32 mouse cellular contexts compared by ENCODE assay signal in the genomic region with DNA sequence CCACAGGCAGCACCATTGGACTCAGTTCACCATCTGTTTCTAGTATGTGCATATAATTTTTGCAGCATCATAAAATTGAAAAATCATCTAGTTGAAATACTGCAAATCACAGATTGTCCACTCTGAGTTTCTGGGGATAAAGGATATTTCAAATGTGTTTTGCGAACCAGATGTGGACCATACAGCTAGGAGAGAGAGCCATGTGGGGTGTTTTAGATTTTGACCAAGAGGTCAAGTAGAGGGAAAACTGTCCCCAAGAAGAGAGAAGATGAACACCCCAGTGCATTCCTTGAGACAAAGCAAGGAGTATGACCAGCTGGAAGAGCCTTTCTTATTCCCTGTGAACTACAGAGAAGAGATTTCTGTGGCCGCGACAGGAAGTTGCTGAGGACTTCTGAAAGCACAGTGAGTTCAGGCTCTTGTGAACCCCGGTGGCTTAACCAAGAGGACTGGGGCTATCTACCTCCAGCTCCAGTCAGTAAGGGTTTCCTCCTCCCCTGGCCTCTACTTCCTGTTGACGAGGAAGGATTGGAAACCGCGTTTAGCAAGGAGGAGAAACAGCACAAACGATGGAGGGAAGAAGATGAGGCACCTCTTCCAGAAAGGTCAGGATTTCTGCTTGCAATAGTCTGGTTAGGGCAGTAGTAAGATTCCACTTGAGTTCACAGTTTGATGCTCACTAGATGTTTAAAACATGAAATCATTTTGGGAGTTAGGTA. TPM values are rescaled to one million over a fixed set of nuclear protein-coding genes. Genes with fewer than 3 reads are reported as not detected.
DNase-seq lines count a peak whose midpoint lies in the region; ATAC-seq and TF ChIP-seq lines count a peak whose summit lies in the region.
"Had no signal": no experiment of that assay in that cellular context is flagged by ENCODE, and none has a peak within 500 bp of the region (broad histone marks: within the 10 kb centered on the region; RNA-seq: fewer than 3 reads in every experiment).

No protein-coding gene starts in this region.

- TF ChIP-seq EP300 in stomach, postnatal 0 days (optimal IDR thresholded peaks at IDR 0.05): no peak

- no peaks in the 10 kb centered on the region for H3K27me3 ChIP-seq in intestine, embryonic 14.5 days (replicated peaks; ENCODE audit: control insufficient read depth, insufficient read depth, low read length)
- H3K27me3 ChIP-seq in intestine, embryonic 16.5 days (replicated peaks; ENCODE audit: control insufficient read depth, insufficient read depth, low read length): no peaks in the 10 kb centered on the region
- H3K27me3 ChIP-seq in stomach, embryonic 15.5 days (replicated peaks): no peaks in the 10 kb centered on the region
- H3K27me3 ChIP-seq in stomach, postnatal 0 days (ENCODE audit: control insufficient read depth, insufficient read depth, low read length): no peaks in the 10 kb centered on the region
- no peaks in the 10 kb centered on the region for H3K27me3 ChIP-seq in midbrain, postnatal 0 days (ENCODE audit: insufficient read depth, low read length)
- H3K27me3 ChIP-seq: CH12.LX; embryonic facial prominence, embryonic 12.5 days; forebrain, embryonic 15.5 days; heart, embryonic 13.5 days; hindbrain, embryonic 15.5 days; intestine, embryonic 15.5 days; midbrain, embryonic 15.5 days; neural tube, embryonic 12.5 days had no signal

- H3K4me2 ChIP-seq in intestine, embryonic 14.5 days (ENCODE audit: low read length): no peak overlapping the region
- H3K4me2 ChIP-seq in intestine, embryonic 16.5 days (ENCODE audit: low read depth, low read length): no peak overlapping the region
- H3K4me2 ChIP-seq in stomach, embryonic 15.5 days: no peak overlapping the region
- no peak overlapping the region for H3K4me2 ChIP-seq in stomach, postnatal 0 days (replicated peaks; ENCODE audit: low read depth)
- no peak overlapping the region for H3K4me2 ChIP-seq in midbrain, postnatal 0 days (ENCODE audit: low read depth, low read length, poor library complexity, severe bottlenecking)
- H3K4me2 ChIP-seq: embryonic facial prominence, embryonic 12.5 days; forebrain, embryonic 15.5 days; heart, embryonic 13.5 days; hindbrain, embryonic 15.5 days; intestine, embryonic 15.5 days; midbrain, embryonic 15.5 days; neural tube, embryonic 12.5 days had no signal

- DNase-seq in intestine, embryonic 14.5 days (ENCODE audit: low spot score): no peak
- no peak for DNase-seq in stomach, postnatal 0 days (ENCODE audit: low spot score)
- DNase-seq in midbrain, postnatal 0 days (ENCODE audit: low spot score): no peak
- DNase-seq: adrenal gland, postnatal 10 days; cerebellum, adult 9-10 months; cerebellum, postnatal 36 days; embryo, embryonic 11 days; gastrocnemius, postnatal 25 days; heart, adult 2 months; layer of hippocampus, postnatal 36 days; left cerebral cortex, postnatal 4 days; liver; lung, adult 2 months; lung, postnatal 10 days; thymus, adult 18-20 months; thymus, postnatal 25 days had no signal

- no peak overlapping the region for H3K9ac ChIP-seq in intestine, embryonic 14.5 days (ENCODE audit: low read length)
- no peak overlapping the region for H3K9ac ChIP-seq in intestine, embryonic 16.5 days (ENCODE audit: low read depth, low read length)
- H3K9ac ChIP-seq in stomach, embryonic 15.5 days: no peak overlapping the region
- no peak overlapping the region for H3K9ac ChIP-seq in stomach, postnatal 0 days (ENCODE audit: low read length)
- no peak overlapping the region for H3K9ac ChIP-seq in midbrain, postnatal 0 days (replicated peaks; ENCODE audit: low read length, poor library complexity, severe bottlenecking)
- H3K9ac ChIP-seq: embryonic facial prominence, embryonic 12.5 days; forebrain, embryonic 15.5 days; heart, embryonic 13.5 days; hindbrain, embryonic 15.5 days; intestine, embryonic 15.5 days; liver, embryonic 14.5 days; midbrain, embryonic 15.5 days; neural tube, embryonic 12.5 days had no signal

- ATAC-seq in intestine, embryonic 14.5 days (replicated peaks; ENCODE audit: low FRiP score, low TSS enrichment, low read depth): no peak
- ATAC-seq in intestine, embryonic 16.5 days: no peak
- no peak for ATAC-seq in stomach, embryonic 15.5 days (ENCODE audit: insufficient read depth, low FRiP score, low read depth)
- no peak for ATAC-seq in stomach, postnatal 0 days (ENCODE audit: low FRiP score, low TSS enrichment)
- ATAC-seq in megakaryocyte progenitor cell, adult 5-6 weeks (replicated peaks; ENCODE audit: poor library complexity): 0 out of 2 replicates have a peak, but pooled peaks have one; percentile 39
- ATAC-seq in midbrain, postnatal 0 days (ENCODE audit: low FRiP score): no peak
- no peak for ATAC-seq in erythroblast, adult 5-6 weeks (replicated peaks; ENCODE audit: low FRiP score, poor library complexity, severe bottlenecking)
- ATAC-seq: forebrain, embryonic 15.5 days; intestine, embryonic 15.5 days; midbrain, embryonic 15.5 days had no signal

- no peaks in the 10 kb centered on the region for H3K9me3 ChIP-seq in intestine, embryonic 14.5 days (ENCODE audit: control insufficient read depth, low read length)
- H3K9me3 ChIP-seq in intestine, embryonic 16.5 days (ENCODE audit: control insufficient read depth, low read length): no peaks in the 10 kb centered on the region
- H3K9me3 ChIP-seq in stomach, embryonic 15.5 days: no peaks in the 10 kb centered on the region
- H3K9me3 ChIP-seq in stomach, postnatal 0 days (ENCODE audit: control insufficient read depth, low read length): no peaks in the 10 kb centered on the region
- H3K9me3 ChIP-seq in midbrain, postnatal 0 days (ENCODE audit: low read length): no peaks in the 10 kb centered on the region
- H3K9me3 ChIP-seq: embryonic facial prominence, embryonic 12.5 days; forebrain, embryonic 10.5 days; forebrain, embryonic 15.5 days; heart, embryonic 13.5 days; hindbrain, embryonic 10.5 days; hindbrain, embryonic 15.5 days; intestine, embryonic 15.5 days; midbrain, embryonic 15.5 days; neural tube, embryonic 12.5 days had no signal

- no peak for TF ChIP-seq CTCF in stomach, postnatal 0 days (IDR thresholded peaks at IDR 0.05; ENCODE audit: low read depth)
- no peak for TF ChIP-seq CTCF in midbrain, postnatal 0 days (IDR thresholded peaks at IDR 0.05)

- no peaks in the 10 kb centered on the region for H3K36me3 ChIP-seq in intestine, embryonic 14.5 days (ENCODE audit: control insufficient read depth, insufficient read depth, low read length)
- no peaks in the 10 kb centered on the region for H3K36me3 ChIP-seq in intestine, embryonic 16.5 days (ENCODE audit: control insufficient read depth, insufficient read depth, low read length)
- no peaks in the 10 kb centered on the region for H3K36me3 ChIP-seq in stomach, embryonic 15.5 days
- no peaks in the 10 kb centered on the region for H3K36me3 ChIP-seq in stomach, postnatal 0 days (ENCODE audit: control insufficient read depth, insufficient read depth, low read length)
- no peaks in the 10 kb centered on the region for H3K36me3 ChIP-seq in midbrain, postnatal 0 days (ENCODE audit: insufficient read depth, low read length)
- H3K36me3 ChIP-seq: embryonic facial prominence, embryonic 12.5 days; forebrain, embryonic 10.5 days; forebrain, embryonic 15.5 days; heart, embryonic 13.5 days; hindbrain, embryonic 10.5 days; hindbrain, embryonic 15.5 days; intestine, embryonic 15.5 days; midbrain, embryonic 15.5 days; neural tube, embryonic 12.5 days had no signal

- no peak overlapping the region for H3K4me3 ChIP-seq in intestine, embryonic 14.5 days (ENCODE audit: low read depth, low read length)
- H3K4me3 ChIP-seq in intestine, embryonic 16.5 days (ENCODE audit: low read length): no peak overlapping the region
- no peak overlapping the region for H3K4me3 ChIP-seq in stomach, embryonic 15.5 days (replicated peaks)
- H3K4me3 ChIP-seq in stomach, postnatal 0 days (ENCODE audit: low read depth, low read length): no peak overlapping the region
- no peak overlapping the region for H3K4me3 ChIP-seq in midbrain, postnatal 0 days (ENCODE audit: low read depth, low read length)
- H3K4me3 ChIP-seq: embryonic facial prominence, embryonic 12.5 days; forebrain, embryonic 10.5 days; forebrain, embryonic 15.5 days; heart, adult 2 months; heart, embryonic 13.5 days; hindbrain, embryonic 10.5 days; hindbrain, embryonic 15.5 days; intestine, embryonic 15.5 days; midbrain, embryonic 15.5 days; neural tube, embryonic 12.5 days had no signal

- 56% methylated on average over 8 of the region's 8 CpGs for WGBS in intestine, embryonic 14.5 days
- 56% methylated on average over 8 of the region's 8 CpGs for WGBS in intestine, embryonic 16.5 days
- WGBS in stomach, embryonic 15.5 days: 54% methylated on average over 8 of the region's 8 CpGs
- whole genome bisulfite sequencing in stomach, postnatal 0 days: 48% methylated on average over 8 of the region's 8 CpGs
- 85% methylated on average over 8 of the region's 8 CpGs for WGBS in midbrain, postnatal 0 days

- H3K4me1 ChIP-seq in intestine, embryonic 14.5 days (replicated peaks; ENCODE audit: control insufficient read depth, insufficient read depth, low read length): peaks cover 5% of the 10 kb centered on the region; the same call in 1 of the 2 replicates
- H3K4me1 ChIP-seq in intestine, embryonic 16.5 days (ENCODE audit: control insufficient read depth, insufficient read depth, low read length): no peaks in the 10 kb centered on the region
- no peaks in the 10 kb centered on the region; the same call in 1 of the 2 replicates for H3K4me1 ChIP-seq in stomach, embryonic 15.5 days
- no peaks in the 10 kb centered on the region for H3K4me1 ChIP-seq in stomach, postnatal 0 days (replicated peaks; ENCODE audit: control insufficient read depth, insufficient read depth)
- H3K4me1 ChIP-seq in midbrain, postnatal 0 days (ENCODE audit: insufficient read depth, low read length): no peaks in the 10 kb centered on the region
- H3K4me1 ChIP-seq: embryonic facial prominence, embryonic 12.5 days; forebrain, embryonic 10.5 days; forebrain, embryonic 15.5 days; hindbrain, embryonic 10.5 days; hindbrain, embryonic 15.5 days; midbrain, embryonic 15.5 days; neural tube, embryonic 12.5 days had no signal

- peak overlapping the region; percentile 22; the same call in 1 of the 2 replicates for H3K27ac ChIP-seq in intestine, embryonic 14.5 days (ENCODE audit: low read depth)
- H3K27ac ChIP-seq in intestine, embryonic 16.5 days (ENCODE audit: low read length): no peak overlapping the region
- H3K27ac ChIP-seq in stomach, embryonic 15.5 days: 0 out of 2 replicates have a peak overlapping the region, but pooled peaks have one; percentile 13
- no peak overlapping the region for H3K27ac ChIP-seq in stomach, postnatal 0 days (replicated peaks)
- no peak overlapping the region for H3K27ac ChIP-seq in midbrain, postnatal 0 days (ENCODE audit: low read depth, low read length)
- H3K27ac ChIP-seq: embryonic facial prominence, embryonic 12.5 days; forebrain, embryonic 10.5 days; forebrain, embryonic 15.5 days; heart, adult 2 months; heart, embryonic 13.5 days; hindbrain, embryonic 10.5 days; hindbrain, embryonic 15.5 days; intestine, embryonic 15.5 days; liver, embryonic 14.5 days; macrophage; midbrain, embryonic 15.5 days; neural tube, embryonic 12.5 days had no signal

RNA-seq across cellular contexts. Expression of a gene that starts 46.4 kb away (rescaled TPM):
- polyA plus RNA-seq in intestine, embryonic 14.5 days (2014; fragmentation: Nextera tagmentation; extraction: Ambion mirVana): 13.1 and 16.5 TPM in 2 replicates
- 15.7 and 15.8 TPM in 2 replicates for polyA plus RNA-seq in intestine, embryonic 16.5 days (2015; fragmentation: Nextera tagmentation; extraction: Ambion mirVana)
- 11.9 and 15.1 TPM in 2 replicates for polyA plus RNA-seq in stomach, embryonic 15.5 days (2015; fragmentation: Nextera tagmentation; extraction: Ambion mirVana)
- 9.9 and 10.4 TPM in 2 replicates for polyA plus RNA-seq in stomach, postnatal 0 days (2015; fragmentation: Nextera tagmentation; extraction: Ambion mirVana)
- 8.4 and 10.7 TPM in 2 replicates for total RNA-seq in megakaryocyte progenitor cell, adult 5-6 weeks (2015)
- 7.7 and 11.7 TPM in 2 replicates for total RNA-seq in megakaryocyte progenitor cell, adult 5-6 weeks (2017)
- total RNA-seq in midbrain, postnatal 0 days (2014; rRNA removed): 10.5 and 10.6 TPM in 2 replicates
- polyA plus RNA-seq in midbrain, postnatal 0 days (2015; fragmentation: Nextera tagmentation; extraction: Ambion mirVana): 6.7 and 8.0 TPM in 2 replicates
- total RNA-seq in erythroblast, adult 5-6 weeks (2015; ENCODE audit: low replicate concordance): 5.4 and 6.5 TPM in 2 replicates
- total RNA-seq in erythroblast, adult 5-6 weeks (2017; ENCODE audit: low replicate concordance): 2.1 and 2.4 TPM in 2 replicates

RNA-seq across cellular contexts. Expression of a gene that starts 46.4 kb away (rescaled TPM):
- 599 and 621 TPM in 2 replicates for polyA plus RNA-seq in intestine, embryonic 14.5 days (2014; fragmentation: Nextera tagmentation; extraction: Ambion mirVana)
- polyA plus RNA-seq in intestine, embryonic 16.5 days (2015; fragmentation: Nextera tagmentation; extraction: Ambion mirVana): 415 and 467 TPM in 2 replicates
- 457 and 489 TPM in 2 replicates for polyA plus RNA-seq in stomach, embryonic 15.5 days (2015; fragmentation: Nextera tagmentation; extraction: Ambion mirVana)
- polyA plus RNA-seq in stomach, postnatal 0 days (2015; fragmentation: Nextera tagmentation; extraction: Ambion mirVana): 247 and 248 TPM in 2 replicates
- total RNA-seq in megakaryocyte progenitor cell, adult 5-6 weeks (2015): 536 and 576 TPM in 2 replicates
- total RNA-seq in megakaryocyte progenitor cell, adult 5-6 weeks (2017): 522 and 555 TPM in 2 replicates
- 336 and 346 TPM in 2 replicates for total RNA-seq in midbrain, postnatal 0 days (2014; rRNA removed)
- 435 and 440 TPM in 2 replicates for polyA plus RNA-seq in midbrain, postnatal 0 days (2015; fragmentation: Nextera tagmentation; extraction: Ambion mirVana)
- total RNA-seq in erythroblast, adult 5-6 weeks (2015; ENCODE audit: low replicate concordance): 78.2 and 109 TPM in 2 replicates
- total RNA-seq in erythroblast, adult 5-6 weeks (2017; ENCODE audit: low replicate concordance): 91.2 and 109 TPM in 2 replicates

Comparison
In these comparisons a context has a peak if more than half of its experiments do, and no peak if none do; other contexts are left out.
1. H3K27ac ChIP-seq: peak in intestine, embryonic 14.5 days (single experiment) and stomach, embryonic 15.5 days (single experiment); none in intestine, embryonic 16.5 days (single experiment), stomach, postnatal 0 days (single experiment) and midbrain, postnatal 0 days (single experiment).